Mouse (Mus musculus): Measurements from ENCODE around the gene Erc1. TPM values are rescaled to one million over a fixed set of nuclear protein-coding genes. Genes with fewer than 3 reads are reported as not detected.

Erc1 gene
- total RNA-seq, 4 experiments from 2014 or later: 16.4 to 29.0 (median 21.4) TPM

GRCm38 (mm10) chr6:119585652-119586375, 262.2 kb downstream of the Erc1 start:
- DNase-seq: no peak

GRCm38 (mm10) chr6:119584061-119584460, 263.9 kb downstream of the Erc1 start:
- DNase-seq: no peak

- no peak for DNase-seq
These were observed 264.8 kb downstream of the Erc1 start for GRCm38 (mm10) chr6:119583165-119583564.

- DNase-seq: no peak
These were observed 271.3 kb downstream of the Erc1 start for GRCm38 (mm10) chr6:119576706-119577105.

- DNase-seq: no peak
These were observed 272.6 kb downstream of the Erc1 start for GRCm38 (mm10) chr6:119575331-119575730.

- no peak for DNase-seq
These were observed 275.7 kb downstream of the Erc1 start for GRCm38 (mm10) chr6:119572296-119572695.

GRCm38 (mm10) chr6:119570797-119571196, 277.2 kb downstream of the Erc1 start:
- no peak for DNase-seq

- DNase-seq: no peak
These were observed 279.6 kb downstream of the Erc1 start for GRCm38 (mm10) chr6:119568339-119568738.

- DNase-seq: no peak
These were observed 282.3 kb downstream of the Erc1 start for GRCm38 (mm10) chr6:119565451-119566379.

GRCm38 (mm10) chr6:119562558-119562957, 285.4 kb downstream of the Erc1 start:
- no peak for DNase-seq

- no peak for DNase-seq
These were observed 289.1 kb downstream of the Erc1 start for GRCm38 (mm10) chr6:119558855-119559254.

GRCm38 (mm10) chr6:119554439-119554838, 293.5 kb downstream of the Erc1 start:
- DNase-seq: no peak

GRCm38 (mm10) chr6:119544518-119544864, 303.5 kb downstream of the Erc1 start:
- no peak for DNase-seq

- no peak for DNase-seq
These were observed 304.0 kb downstream of the Erc1 start, which contains the start of gene Wnt5b for GRCm38 (mm10) chr6:119543803-119544517. Gene Wnt5b (minus strand): TSS chr6:119544347.

GRCm38 (mm10) chr6:119543456-119543802, 304.5 kb downstream of the Erc1 start:
- DNase-seq: no peak

GRCm38 (mm10) chr6:119535867-119536266, 312.1 kb downstream of the Erc1 start:
- DNase-seq: no peak

GRCm38 (mm10) chr6:119533170-119533709, 314.7 kb downstream of the Erc1 start:
- DNase-seq: no peak

- no peak for DNase-seq
These were observed 318.3 kb downstream of the Erc1 start for GRCm38 (mm10) chr6:119529659-119530058.

- DNase-seq: no peak
These were observed 321.5 kb downstream of the Erc1 start for GRCm38 (mm10) chr6:119526498-119526897.

GRCm38 (mm10) chr6:119521931-119522391, 326.0 kb downstream of the Erc1 start:
- no peak for DNase-seq

- DNase-seq: no peak
These were observed 326.5 kb downstream of the Erc1 start for GRCm38 (mm10) chr6:119521482-119521900.
